Mouse (Mus musculus) hindbrain, embryonic 12.5 days (tissue): ENCODE measurements around the gene Gm10801. TPM values are rescaled to one million over a fixed set of nuclear protein-coding genes. Genes with fewer than 3 reads are reported as not detected.
"Not testable (repeated sequence)": the region's sequence is repeated elsewhere in the genome, so short reads cannot be mapped to it uniquely, and the experiment has no call there.

Source experiments
- ATAC-seq: fragments of 200-750 bp; cut with Nextera tagmentation; 2 replicates; pipeline ENCODE4 v1.8.0; 2017; ENCODE audit warnings: moderate TSS enrichment; ENCODE audit not compliant: low FRiP score
- H3K27ac ChIP-seq: fragments of 300-500 bp; sonication (generic); 2 replicates; pipeline ENCODE4 v1.5.1; 2016; ENCODE audit warnings: mild to moderate bottlenecking
- H3K27me3 ChIP-seq: fragments of 300-500 bp; sonication (generic); 2 replicates; pipeline ENCODE4 v1.6.1; 2016; ENCODE audit warnings: mild to moderate bottlenecking
- H3K36me3 ChIP-seq: fragments of 300-500 bp; sonication (generic); 2 replicates; pipeline ENCODE4 v1.6.1; 2016; ENCODE audit warnings: mild to moderate bottlenecking
- H3K4me1 ChIP-seq: fragments of 300-500 bp; sonication (generic); 2 replicates; pipeline ENCODE4 v1.6.1; 2016
- H3K4me2 ChIP-seq: fragments of 300-500 bp; sonication (generic); replicated peaks from 2 replicates; pipeline ENCODE4 v1.6.1; 2016; ENCODE audit warnings: mild to moderate bottlenecking
- H3K4me3 ChIP-seq: fragments of 300-500 bp; sonication (generic); 2 replicates; pipeline ENCODE4 v1.5.1; 2016; ENCODE audit warnings: mild to moderate bottlenecking
- H3K9ac ChIP-seq: fragments of 300-500 bp; sonication (generic); 2 replicates; pipeline ENCODE4 v1.6.1; 2016; ENCODE audit warnings: mild to moderate bottlenecking, moderate library complexity
- H3K9me3 ChIP-seq: fragments of 300-500 bp; sonication (generic); replicated peaks from 2 replicates; pipeline ENCODE4 v1.6.1; 2016; ENCODE audit warnings: mild to moderate bottlenecking
- WGBS: fragments of 180-500 bp; shearing (Covaris S2); methylation state at CpG from one replicate; pipeline ENCODE4 v1.1.7; 2016; 5-methylcytosine and 5-hydroxymethylcytosine counted together
- polyA plus RNA-seq: library from polyadenylated mRNA; unstranded; fragments of >200 nt; fragmentation: Nextera tagmentation; extraction: Ambion mirVana; gene quantifications from 2 replicates; pipeline ENCODE4 v1.2.1, GENCODE M21; 2016

Gene Gm10801
- 0.98 and 1.6 TPM in 2 replicates for polyA plus RNA-seq

- not testable (repeated sequence) for H3K4me3 ChIP-seq, H3K9ac ChIP-seq, H3K27ac ChIP-seq, H3K36me3 ChIP-seq, H3K4me2 ChIP-seq, H3K4me1 ChIP-seq, H3K9me3 ChIP-seq, H3K27me3 ChIP-seq, ATAC-seq
- 85% methylated on average over 4 of the region's 5 CpGs for WGBS
Measured at GRCm38 (mm10) chr2:98661937-98662336, at the start of gene Gm10801. Gene Gm10801, plus strand, starts transcription at chr2:98662237.

GRCm38 (mm10) chr2:98667201-98667600 lies 5.2 kb downstream of the Gm10801 start, which contains the start of gene Gm10800:
Gene Gm10800, minus strand, starts transcription at chr2:98667301.
- not testable (repeated sequence) for H3K36me3 ChIP-seq, H3K27ac ChIP-seq, H3K4me3 ChIP-seq, H3K9ac ChIP-seq, H3K4me1 ChIP-seq, ATAC-seq, H3K4me2 ChIP-seq, H3K9me3 ChIP-seq, H3K27me3 ChIP-seq
- WGBS = 84% methylated on average over 4 of the region's 4 CpGs

GRCm38 (mm10) chr2:98697533-98697932 lies 35.5 kb downstream of the Gm10801 start:
- H3K4me2 ChIP-seq = no peak overlapping the region
- H3K9ac ChIP-seq = no peak overlapping the region
- H3K4me3 ChIP-seq = no peak overlapping the region
- H3K27me3 ChIP-seq = no peaks in the 10 kb centered on the region
- WGBS = 98% methylated on average over 1 of the region's 1 CpGs
- no peaks in the 10 kb centered on the region for H3K9me3 ChIP-seq
- no peaks in the 10 kb centered on the region for H3K4me1 ChIP-seq
- no peak for ATAC-seq
- H3K27ac ChIP-seq = no peak overlapping the region
- no peaks in the 10 kb centered on the region for H3K36me3 ChIP-seq

Other genes with a start within 250 kb of the Gm10801 start
- gene Gm10800, start 5.1 kb downstream of the Gm10801 start, polyA plus RNA-seq = 5.5 and 6.9 TPM in 2 replicates